Mouse (Mus musculus) liver, embryonic 11.5 days (tissue): ENCODE measurements around the gene Bcorl1. TPM values are rescaled to one million over a fixed set of nuclear protein-coding genes. Genes with fewer than 3 reads are reported as not detected.

ENCODE experiments used
- ATAC-seq: fragments of 200-750 bp; cut with Nextera tagmentation; replicated peaks from 2 replicates; pipeline ENCODE4 v1.8.0; 2017; ENCODE audit warnings: moderate number of reproducible peaks, mild to moderate bottlenecking, moderate TSS enrichment, moderate library complexity; ENCODE audit not compliant: low FRiP score
- DNase-seq: peaks from one replicate; pipeline ENCODE4 v3.0.0-alpha.2; 2017; ENCODE audit warnings: low spot score
- H3K27ac ChIP-seq: fragments of 300-500 bp; sonication (generic); 2 replicates; pipeline ENCODE4 v1.5.1; 2014; ENCODE audit warnings: mild to moderate bottlenecking, low read depth, low read length, control low read depth
- H3K27me3 ChIP-seq: fragments of 300-500 bp; sonication (generic); replicated peaks from 2 replicates; pipeline ENCODE4 v1.6.1; 2014; ENCODE audit warnings: low read length, mixed read lengths; ENCODE audit not compliant: control insufficient read depth, insufficient read depth
- H3K36me3 ChIP-seq: fragments of 300-500 bp; sonication (generic); 2 replicates; pipeline ENCODE4 v1.6.1; 2014; ENCODE audit warnings: mild to moderate bottlenecking, low read length, moderate library complexity, mixed read lengths; ENCODE audit not compliant: control insufficient read depth, insufficient read depth
- H3K4me1 ChIP-seq: fragments of 300-500 bp; sonication (generic); replicated peaks from 2 replicates; pipeline ENCODE4 v1.6.1; 2014; ENCODE audit warnings: low read length, mixed read lengths; ENCODE audit not compliant: control insufficient read depth, insufficient read depth
- H3K4me2 ChIP-seq: fragments of 300-500 bp; sonication (generic); 2 replicates; pipeline ENCODE4 v1.6.1; 2014; ENCODE audit warnings: mild to moderate bottlenecking, control low read depth, moderate library complexity
- H3K4me3 ChIP-seq: fragments of 300-500 bp; sonication (generic); 2 replicates; pipeline ENCODE4 v1.5.1; 2014; ENCODE audit warnings: low read depth, low read length, control low read depth
- H3K9ac ChIP-seq: fragments of 300-500 bp; sonication (generic); 2 replicates; pipeline ENCODE4 v1.6.1; 2014; ENCODE audit warnings: low read depth, low read length, control low read depth
- H3K9me3 ChIP-seq: fragments of 300-500 bp; sonication (generic); 2 replicates; pipeline ENCODE4 v1.6.1; 2016; ENCODE audit warnings: low read length, inconsistent platforms, mixed read lengths; ENCODE audit not compliant: control insufficient read depth
- WGBS: fragments of 180-500 bp; shearing (Covaris S2); extraction: QIAGEN DNeasy Blood & Tissue Kit; methylation state at CpG from one replicate; pipeline ENCODE4 v1.1.7; 2014; 5-methylcytosine and 5-hydroxymethylcytosine counted together
- polyA plus RNA-seq: library from polyadenylated mRNA; unstranded; fragments of >200 nt; fragmentation: Nextera tagmentation; extraction: Ambion mirVana; gene quantifications from 2 replicates; pipeline ENCODE4 v1.2.1, GENCODE M21; 2014

Bcorl1 gene
- polyA plus RNA-seq, 1 experiment from 2014 or later, result 7.3 TPM

- H3K4me2 ChIP-seq, result peak overlapping the region; percentile 67
- H3K27me3 ChIP-seq, result peaks cover 12% of the 10 kb centered on the region
- no peaks in the 10 kb centered on the region for H3K36me3 ChIP-seq
- H3K4me3 ChIP-seq, result no peak overlapping the region
- DNase-seq (no peak), ATAC-seq (no peak)
- 19% methylated on average over 9 of the region's 9 CpGs for WGBS
- H3K4me1 ChIP-seq, result peaks cover 10% of the 10 kb centered on the region; the same call in 1 of the 2 replicates
- no peak overlapping the region for H3K27ac ChIP-seq
- no peak overlapping the region for H3K9ac ChIP-seq
- H3K9me3 ChIP-seq, result no peaks in the 10 kb centered on the region
These were observed 113.9 kb downstream of the Bcorl1 start for GRCm38 (mm10) chrX:48455018-48455417.

GRCm38 (mm10) chrX:48456956-48457355 is 115.8 kb downstream of the Bcorl1 start:
- DNase-seq (no peak), ATAC-seq (no peak)
- 70% methylated on average over 6 of the region's 6 CpGs for WGBS
- Histone ChIP-seq H3K4me3 (no peak overlapping the region), H3K27me3 (peaks cover 12% of the 10 kb centered on the region), H3K9ac (no peak overlapping the region), H3K27ac (no peak overlapping the region), H3K4me2 (no peak overlapping the region), H3K4me1 (peaks cover 7% of the 10 kb centered on the region; the same call in 1 of the 2 replicates), H3K36me3 (no peaks in the 10 kb centered on the region), H3K9me3 (no peaks in the 10 kb centered on the region)

Other genes with a start within 250 kb of the Bcorl1 start
- gene Xpnpep2, start 232.6 kb upstream of the Bcorl1 start, polyA plus RNA-seq, result 0.29 and 0.40 TPM in 2 replicates
- 11.5 and 15.5 TPM in 2 replicates for gene Sash3, start 194.9 kb upstream of the Bcorl1 start, polyA plus RNA-seq
- gene Zdhhc9, start 132.5 kb upstream of the Bcorl1 start, polyA plus RNA-seq, result 2.6 and 3.1 TPM in 2 replicates
- gene Utp14a, start 84.5 kb upstream of the Bcorl1 start, polyA plus RNA-seq, result 31.3 and 36.0 TPM in 2 replicates
- 7.8 and 9.5 TPM in 2 replicates for gene Elf4, start 121.8 kb downstream of the Bcorl1 start, polyA plus RNA-seq
- 98.6 and 102 TPM in 2 replicates for gene Aifm1, start 172.2 kb downstream of the Bcorl1 start, polyA plus RNA-seq
- gene Rab33a, start 177.9 kb downstream of the Bcorl1 start, polyA plus RNA-seq, result 1.6 and 3.3 TPM in 2 replicates